12 mouse cellular contexts compared by ENCODE assay signal in the genomic region with DNA sequence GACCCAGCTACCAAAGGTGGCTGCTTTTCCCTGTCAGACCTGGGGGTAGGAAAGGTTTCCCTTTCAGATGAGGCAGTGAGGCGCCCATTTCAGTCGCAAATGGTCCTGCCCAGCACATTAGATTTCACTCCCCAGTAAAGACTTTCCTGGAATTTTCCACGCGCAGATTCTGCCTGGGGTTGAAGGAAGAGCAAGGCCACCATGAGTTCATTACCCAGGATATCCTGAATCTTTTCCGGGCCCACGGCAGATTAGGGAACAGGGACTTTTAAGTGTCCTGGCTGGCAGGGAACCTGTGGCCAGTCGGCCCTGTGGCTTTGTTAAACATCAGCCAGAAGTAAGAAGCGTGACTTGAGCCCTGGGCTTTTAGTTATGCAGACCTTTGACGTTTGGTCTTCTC. TPM values are rescaled to one million over a fixed set of nuclear protein-coding genes. Genes with fewer than 3 reads are reported as not detected.
A peak's percentile ranks its signal among the peaks of the same experiment; 100 is the strongest.
DNase-seq lines count a peak whose midpoint lies in the region.
"Had no signal": no experiment of that assay in that cellular context is flagged by ENCODE, and none has a peak within 500 bp of the region (broad histone marks: within the 10 kb centered on the region; RNA-seq: fewer than 3 reads in every experiment).

No protein-coding gene starts in this region.

- peak; percentile 88 for DNase-seq in heart, adult 11 months
- no peak for DNase-seq in heart, postnatal 36 days
- peak; percentile 59 for DNase-seq in kidney, adult 18-20 months
- DNase-seq in kidney, adult 9 months: peak; percentile 71
- DNase-seq in kidney, postnatal 36 days: peak; percentile 62 to 68
- no peak for DNase-seq in left cerebral cortex, adult 18-20 months (ENCODE audit: low spot score in 2 of 2)
- no peak for DNase-seq in cerebellum, adult 11-12 months
- DNase-seq: cerebellum, adult 9-10 months; heart, postnatal 4 days; liver, embryonic 13.5 days; lung, embryonic 14.5 days; thymus, postnatal 14 days had no signal

- intact Hi-C loops in heart, postnatal 36 days (cut with DNase I): loop anchor here (2.0 to 5.0 kb wide), 2 partner anchors 113 to 195 kb away; no protein-coding TSS in a partner anchor

RNA-seq across cellular contexts. Expression of a gene that starts 53.9 kb away (rescaled TPM):
- 10 to 100 TPM; 63.5 to 72.1 TPM for total RNA-seq in heart, postnatal 36 days (2021)
- 10 to 100 TPM; 17.8 to 18.2 TPM for total RNA-seq in left cerebral cortex, adult 18-20 months (2021)

RNA-seq across cellular contexts. Expression of a gene that starts 54.2 kb away (rescaled TPM):
- under 1 TPM; 0.95 to 1.00 TPM for total RNA-seq in heart, postnatal 36 days (2021)
- total RNA-seq in left cerebral cortex, adult 18-20 months (2021): 1 to 10 TPM; 1.0 to 2.0 TPM

Comparison
In these comparisons a context has a peak if more than half of its experiments do, and no peak if none do; other contexts are left out.
1. DNase-seq: peak in heart, adult 11 months (single experiment), kidney, adult 18-20 months (single experiment), kidney, adult 9 months (single experiment) and kidney, postnatal 36 days (2 of 2); none in heart, postnatal 36 days (0 of 2), left cerebral cortex, adult 18-20 months (0 of 2) and cerebellum, adult 11-12 months (single experiment).